Mouse (Mus musculus) testis, adult 2 months (tissue): ENCODE results near the gene Mlh3.

Source experiments
- CTCF ChIP-seq: fragments of 200-500 bp; IDR thresholded peaks from 2 replicates; pipeline ENCODE4 v1.5.1; 2012; ENCODE audit warnings: low read depth, mild to moderate bottlenecking, inconsistent platforms, low read length, moderate library complexity; ENCODE audit not compliant: control insufficient read depth, insufficient read depth, insufficient replicate concordance
- POLR2A ChIP-seq: fragments of 200-500 bp; IDR thresholded peaks from 2 replicates; pipeline ENCODE4 v1.6.1; 2012; ENCODE audit warnings: low read depth, mild to moderate bottlenecking, inconsistent platforms, low read length, moderate library complexity; ENCODE audit not compliant: control insufficient read depth

DNA sequence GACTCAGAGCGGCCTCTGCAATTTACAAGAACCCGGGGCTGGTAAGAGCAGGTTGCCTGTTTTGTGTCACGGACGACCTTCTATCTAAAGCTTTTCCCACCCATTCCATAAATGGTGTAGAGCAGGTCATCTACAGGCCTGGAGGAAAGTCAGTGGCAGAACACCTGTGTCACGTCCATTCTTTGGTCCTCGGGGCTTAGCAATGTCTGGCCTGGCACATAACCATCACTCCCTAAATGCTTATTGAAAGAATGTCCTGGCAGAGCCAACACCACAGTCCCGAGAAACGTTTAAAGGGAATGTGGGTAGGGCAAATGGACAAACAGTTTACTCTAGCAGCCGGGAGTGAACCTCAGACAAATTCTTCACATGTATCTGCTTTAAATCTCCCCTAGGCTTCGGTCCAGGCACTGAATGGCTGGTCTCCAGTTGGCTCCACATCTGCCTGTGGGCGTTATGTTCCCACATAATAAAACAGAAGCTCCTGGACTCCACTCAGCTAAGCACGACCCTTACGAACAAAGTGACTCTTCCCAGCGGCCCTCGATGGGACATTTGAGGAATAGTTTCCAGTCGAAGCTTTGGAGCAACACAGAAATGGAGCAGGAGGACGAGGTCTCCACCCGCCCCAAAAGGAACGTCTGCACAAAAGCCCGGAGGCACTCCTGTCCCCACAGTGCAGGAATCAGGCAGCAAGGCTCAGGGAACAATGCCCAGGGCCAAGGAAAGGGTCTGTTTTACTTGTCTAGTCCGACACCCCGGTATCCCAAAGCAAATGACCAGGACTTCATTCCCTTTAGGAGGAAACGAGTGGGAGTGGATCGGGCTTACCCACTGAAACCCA, 19.0 kb upstream of the Mlh3 start:
- TF ChIP-seq POLR2A (no peak), CTCF (no peak)
